Mouse (Mus musculus): ENCODE measurements around the gene Kcnj1. TPM values are rescaled to one million over a fixed set of nuclear protein-coding genes. Genes with fewer than 3 reads are reported as not detected.
A peak's percentile ranks its signal among the peaks of the same experiment; 100 is the strongest.

Gene Kcnj1
- polyA plus RNA-seq, 2 experiments = not detected

- TF ChIP-seq EP300 (IDR thresholded peaks at IDR 0.05; ENCODE audit: low read depth) (no peak), CTCF (IDR thresholded peaks at IDR 0.05; ENCODE audit: low read depth) (no peak)
- WGBS (ENCODE audit: insufficient replicate concordance) = 59% methylated on average over 10 of the region's 10 CpGs
- DNase-seq (ENCODE audit: low read depth in 3 of 3, low spot score in 3 of 3) = no peak
- Histone ChIP-seq H3K4me1 (replicated peaks; ENCODE audit: control insufficient read depth in 2 of 2, insufficient read depth in 2 of 2, low read length in 1 of 2) (no peaks in the 10 kb centered on the region), H3K4me2 (ENCODE audit: low read depth) (no peak overlapping the region), H3K9me3 (ENCODE audit: control insufficient read depth, low read length) (no peaks in the 10 kb centered on the region), H3K27me3 (ENCODE audit: control insufficient read depth, insufficient read depth, low read length) (peaks cover 15% of the 10 kb centered on the region), H3K36me3 (replicated peaks; ENCODE audit: control insufficient read depth, insufficient read depth, low read depth) (no peaks in the 10 kb centered on the region), H3K27ac (no peak overlapping the region), H3K4me3 (ENCODE audit: insufficient read depth in 1 of 2, low read depth in 2 of 2, low read length in 2 of 2) (no peak overlapping the region), H3K9ac (replicated peaks) (no peak overlapping the region)
- no peak for ATAC-seq (ENCODE audit: insufficient read depth)
Measured at GRCm38 (mm10) chr9:32349344-32349743, 22.9 kb upstream of the Kcnj1 start.

- DNase-seq (ENCODE audit: low read depth in 3 of 3, low spot score in 3 of 3) (peak; percentile 28 to 36 (median 30)), ATAC-seq (ENCODE audit: insufficient read depth) (no peak)
- Histone ChIP-seq H3K27ac (no peak overlapping the region), H3K9ac (replicated peaks) (no peak overlapping the region), H3K27me3 (ENCODE audit: control insufficient read depth, insufficient read depth, low read length) (peaks cover 6% of the 10 kb centered on the region), H3K36me3 (replicated peaks; ENCODE audit: control insufficient read depth, insufficient read depth, low read depth) (no peaks in the 10 kb centered on the region), H3K4me1 (replicated peaks; ENCODE audit: control insufficient read depth in 2 of 2, insufficient read depth in 2 of 2, low read length in 1 of 2) (no peaks in the 10 kb centered on the region), H3K4me3 (ENCODE audit: insufficient read depth in 1 of 2, low read depth in 2 of 2, low read length in 2 of 2) (no peak overlapping the region), H3K4me2 (ENCODE audit: low read depth) (no peak overlapping the region), H3K9me3 (ENCODE audit: control insufficient read depth, low read length) (no peaks in the 10 kb centered on the region)
- 1% methylated on average over 6 of the region's 6 CpGs for WGBS (ENCODE audit: insufficient replicate concordance)
- TF ChIP-seq EP300 (IDR thresholded peaks at IDR 0.05; ENCODE audit: low read depth) (no peak), CTCF (IDR thresholded peaks at IDR 0.05; ENCODE audit: low read depth) (peak; percentile 81)
Measured at GRCm38 (mm10) chr9:32350332-32350731, 22.0 kb upstream of the Kcnj1 start.

GRCm38 (mm10) chr9:32360770-32361169 is 11.5 kb upstream of the Kcnj1 start:
- no peaks in the 10 kb centered on the region for H3K36me3 ChIP-seq (replicated peaks; ENCODE audit: control insufficient read depth, insufficient read depth, low read depth)
- H3K4me3 ChIP-seq (ENCODE audit: insufficient read depth in 1 of 2, low read depth in 2 of 2, low read length in 2 of 2) = no peak overlapping the region
- H3K4me2 ChIP-seq (ENCODE audit: low read depth) = no peak overlapping the region
- ATAC-seq (ENCODE audit: insufficient read depth) (no peak), DNase-seq (ENCODE audit: low read depth in 3 of 3, low spot score in 3 of 3) (no peak)
- H3K27ac ChIP-seq = no peak overlapping the region
- 58% methylated on average over 1 of the region's 1 CpGs for WGBS (ENCODE audit: insufficient replicate concordance)
- H3K27me3 ChIP-seq (ENCODE audit: control insufficient read depth, insufficient read depth, low read length) = no peaks in the 10 kb centered on the region
- TF ChIP-seq EP300 (IDR thresholded peaks at IDR 0.05; ENCODE audit: low read depth) = no peak
- no peak for TF ChIP-seq CTCF (IDR thresholded peaks at IDR 0.05; ENCODE audit: low read depth)
- no peaks in the 10 kb centered on the region for H3K9me3 ChIP-seq (ENCODE audit: control insufficient read depth, low read length)
- no peak overlapping the region for H3K9ac ChIP-seq (replicated peaks)
- no peaks in the 10 kb centered on the region for H3K4me1 ChIP-seq (replicated peaks; ENCODE audit: control insufficient read depth in 2 of 2, insufficient read depth in 2 of 2, low read length in 1 of 2)

GRCm38 (mm10) chr9:32368812-32369211 is 3.5 kb upstream of the Kcnj1 start:
- Histone ChIP-seq H3K36me3 (replicated peaks; ENCODE audit: control insufficient read depth, insufficient read depth, low read depth) (no peaks in the 10 kb centered on the region), H3K27ac (no peak overlapping the region), H3K4me2 (ENCODE audit: low read depth) (no peak overlapping the region), H3K4me3 (ENCODE audit: insufficient read depth in 1 of 2, low read depth in 2 of 2, low read length in 2 of 2) (no peak overlapping the region), H3K9me3 (ENCODE audit: control insufficient read depth, low read length) (no peaks in the 10 kb centered on the region), H3K4me1 (replicated peaks; ENCODE audit: control insufficient read depth in 2 of 2, insufficient read depth in 2 of 2, low read length in 1 of 2) (no peaks in the 10 kb centered on the region), H3K9ac (replicated peaks) (no peak overlapping the region), H3K27me3 (ENCODE audit: control insufficient read depth, insufficient read depth, low read length) (no peaks in the 10 kb centered on the region)
- TF ChIP-seq EP300 (IDR thresholded peaks at IDR 0.05; ENCODE audit: low read depth) (no peak), CTCF (IDR thresholded peaks at IDR 0.05; ENCODE audit: low read depth) (no peak)
- WGBS (ENCODE audit: insufficient replicate concordance) = 19% methylated on average over 2 of the region's 2 CpGs
- DNase-seq (ENCODE audit: low read depth in 3 of 3, low spot score in 3 of 3) = no peak
- ATAC-seq (ENCODE audit: insufficient read depth) = no peak

- H3K4me2 ChIP-seq (ENCODE audit: low read depth) = no peak overlapping the region
- TF ChIP-seq EP300 (IDR thresholded peaks at IDR 0.05; ENCODE audit: low read depth) (no peak), CTCF (IDR thresholded peaks at IDR 0.05; ENCODE audit: low read depth) (no peak)
- no peak for ATAC-seq (ENCODE audit: insufficient read depth)
Measured at GRCm38 (mm10) chr9:32369388-32369787, 2.9 kb upstream of the Kcnj1 start.

More at GRCm38 (mm10) chr9:32369388-32369787, 2.9 kb upstream of the Kcnj1 start:
- no peaks in the 10 kb centered on the region for H3K4me1 ChIP-seq (replicated peaks; ENCODE audit: control insufficient read depth in 2 of 2, insufficient read depth in 2 of 2, low read length in 1 of 2)
- H3K27ac ChIP-seq = no peak overlapping the region
- 48% methylated on average over 6 of the region's 6 CpGs for WGBS (ENCODE audit: insufficient replicate concordance)
- no peak for DNase-seq (ENCODE audit: low read depth in 3 of 3, low spot score in 3 of 3)
- no peak overlapping the region for H3K4me3 ChIP-seq (ENCODE audit: insufficient read depth in 1 of 2, low read depth in 2 of 2, low read length in 2 of 2)
- H3K27me3 ChIP-seq (ENCODE audit: control insufficient read depth, insufficient read depth, low read length) = no peaks in the 10 kb centered on the region
- H3K9me3 ChIP-seq (ENCODE audit: control insufficient read depth, low read length) = no peaks in the 10 kb centered on the region
- H3K9ac ChIP-seq (replicated peaks) = no peak overlapping the region
- H3K36me3 ChIP-seq (replicated peaks; ENCODE audit: control insufficient read depth, insufficient read depth, low read depth) = no peaks in the 10 kb centered on the region

All from liver, embryonic 14.5 days (tissue).